Mouse (Mus musculus) lung, embryonic 14.5 days (tissue): ENCODE measurements around the gene Ptger3. TPM values are rescaled to one million over a fixed set of nuclear protein-coding genes. Genes with fewer than 3 reads are reported as not detected.

ENCODE experiments used
- ATAC-seq: fragments of 200-750 bp; cut with Nextera tagmentation; 2 replicates; pipeline ENCODE4 v1.8.0; 2017; ENCODE audit warnings: mild to moderate bottlenecking, moderate TSS enrichment, moderate library complexity; ENCODE audit not compliant: insufficient read depth
- DNase-seq: peaks from one replicate; pipeline ENCODE4 v3.0.0-alpha.2; 2015
- H3K27ac ChIP-seq: fragments of 300-500 bp; sonication (generic); 2 replicates; pipeline ENCODE4 v1.5.1; 2014; ENCODE audit warnings: low read depth, mild to moderate bottlenecking, moderate library complexity
- H3K27me3 ChIP-seq: fragments of 300-500 bp; sonication (generic); 2 replicates; pipeline ENCODE4 v1.6.1; 2014; ENCODE audit warnings: low read length, control low read depth; ENCODE audit not compliant: insufficient read depth
- H3K36me3 ChIP-seq: fragments of 300-500 bp; sonication (generic); 2 replicates; pipeline ENCODE4 v1.6.1; 2014; ENCODE audit warnings: control low read depth; ENCODE audit not compliant: insufficient read depth
- H3K4me1 ChIP-seq: fragments of 300-500 bp; sonication (generic); 2 replicates; pipeline ENCODE4 v1.6.1; 2014; ENCODE audit warnings: antibody characterized with exemption, control low read depth; ENCODE audit not compliant: insufficient read depth
- H3K4me2 ChIP-seq: fragments of 300-500 bp; sonication (generic); 2 replicates; pipeline ENCODE4 v1.6.1; 2014; ENCODE audit warnings: mild to moderate bottlenecking
- H3K4me3 ChIP-seq: fragments of 300-500 bp; sonication (generic); 2 replicates; pipeline ENCODE4 v1.5.1; 2014; ENCODE audit warnings: low read depth, low read length
- H3K9ac ChIP-seq: fragments of 300-500 bp; sonication (generic); 2 replicates; pipeline ENCODE4 v1.6.1; 2014
- H3K9me3 ChIP-seq: fragments of 300-500 bp; sonication (generic); 2 replicates; pipeline ENCODE4 v1.6.1; 2016; ENCODE audit warnings: low read depth, low read length, control low read depth
- CTCF ChIP-seq: IDR thresholded peaks from 2 replicates; pipeline ENCODE4 v1.5.1; 2016; ENCODE audit warnings: antibody characterized with exemption, low read depth
- whole genome bisulfite sequencing: fragments of 180-500 bp; shearing (Covaris S2); extraction: QIAGEN DNeasy Blood & Tissue Kit; methylation state at CpG from one replicate; pipeline ENCODE4 v1.1.7; 2014; 5-methylcytosine and 5-hydroxymethylcytosine counted together
- polyA plus RNA-seq: library from polyadenylated mRNA; unstranded; fragments of >200 nt; fragmentation: Nextera tagmentation; extraction: Ambion mirVana; gene quantifications from 2 replicates; pipeline ENCODE4 v1.2.1, GENCODE M21; 2014

The Ptger3 gene
- polyA plus RNA-seq, 1 experiment from 2014 or later, result 9.6 TPM

GRCm38 (mm10) chr3:157630671-157631070, 64.0 kb downstream of the Ptger3 start:
- no peaks in the 10 kb centered on the region for H3K4me1 ChIP-seq
- no peak overlapping the region for H3K27ac ChIP-seq
- H3K9ac ChIP-seq, result no peak overlapping the region
- no peak for ATAC-seq
- no peak for DNase-seq
- no peaks in the 10 kb centered on the region for H3K36me3 ChIP-seq
- TF ChIP-seq CTCF, result no peak
- H3K27me3 ChIP-seq, result no peaks in the 10 kb centered on the region
- no peak overlapping the region for H3K4me2 ChIP-seq
- no peak overlapping the region for H3K4me3 ChIP-seq
- 25% methylated on average over 5 of the region's 5 CpGs for WGBS
- H3K9me3 ChIP-seq, result no peaks in the 10 kb centered on the region

GRCm38 (mm10) chr3:157631383-157631782, 64.7 kb downstream of the Ptger3 start:
- H3K9me3 ChIP-seq, result no peaks in the 10 kb centered on the region
- ATAC-seq (no peak), DNase-seq (no peak)
- no peak overlapping the region for H3K9ac ChIP-seq
- no peaks in the 10 kb centered on the region for H3K4me1 ChIP-seq
- no peak overlapping the region for H3K4me3 ChIP-seq
- no peak for TF ChIP-seq CTCF
- H3K27ac ChIP-seq, result no peak overlapping the region
- H3K27me3 ChIP-seq, result no peaks in the 10 kb centered on the region
- no peaks in the 10 kb centered on the region for H3K36me3 ChIP-seq
- WGBS, result 21% methylated on average over 2 of the region's 2 CpGs
- no peak overlapping the region for H3K4me2 ChIP-seq

- no peak overlapping the region for H3K9ac ChIP-seq
- no peak overlapping the region for H3K4me3 ChIP-seq
- ATAC-seq, result no peak
- no peaks in the 10 kb centered on the region for H3K9me3 ChIP-seq
- no peaks in the 10 kb centered on the region for H3K4me1 ChIP-seq
- 69% methylated on average over 3 of the region's 3 CpGs for WGBS
- no peaks in the 10 kb centered on the region for H3K36me3 ChIP-seq
- no peak overlapping the region for H3K4me2 ChIP-seq
- no peaks in the 10 kb centered on the region for H3K27me3 ChIP-seq
- no peak for DNase-seq
- no peak overlapping the region for H3K27ac ChIP-seq
- TF ChIP-seq CTCF, result no peak
Observed at GRCm38 (mm10) chr3:157634431-157634830, 67.7 kb downstream of the Ptger3 start.

GRCm38 (mm10) chr3:157635713-157636112, 69.0 kb downstream of the Ptger3 start:
- Histone ChIP-seq H3K9ac (no peak overlapping the region), H3K27ac (no peak overlapping the region), H3K4me3 (no peak overlapping the region), H3K27me3 (no peaks in the 10 kb centered on the region), H3K4me2 (no peak overlapping the region), H3K36me3 (no peaks in the 10 kb centered on the region), H3K4me1 (no peaks in the 10 kb centered on the region), H3K9me3 (no peaks in the 10 kb centered on the region)
- 67% methylated on average over 4 of the region's 4 CpGs for WGBS
- TF ChIP-seq CTCF, result no peak
- no peak for DNase-seq
- ATAC-seq, result no peak

GRCm38 (mm10) chr3:157636887-157637286, 70.2 kb downstream of the Ptger3 start:
- Histone ChIP-seq H3K4me2 (no peak overlapping the region), H3K27ac (no peak overlapping the region), H3K36me3 (no peaks in the 10 kb centered on the region), H3K4me1 (no peaks in the 10 kb centered on the region), H3K4me3 (no peak overlapping the region), H3K27me3 (no peaks in the 10 kb centered on the region), H3K9me3 (no peaks in the 10 kb centered on the region), H3K9ac (no peak overlapping the region)
- ATAC-seq (no peak), DNase-seq (no peak)
- no peak for TF ChIP-seq CTCF

GRCm38 (mm10) chr3:157637341-157637740, 70.6 kb downstream of the Ptger3 start:
- H3K27ac ChIP-seq, result no peak overlapping the region
- 46% methylated on average over 2 of the region's 2 CpGs for WGBS
- H3K4me2 ChIP-seq, result no peak overlapping the region
- no peak overlapping the region for H3K9ac ChIP-seq
- no peak for TF ChIP-seq CTCF
- no peak overlapping the region for H3K4me3 ChIP-seq
- H3K27me3 ChIP-seq, result no peaks in the 10 kb centered on the region
- no peak for ATAC-seq
- no peaks in the 10 kb centered on the region for H3K4me1 ChIP-seq
- H3K36me3 ChIP-seq, result no peaks in the 10 kb centered on the region
- no peak for DNase-seq
- H3K9me3 ChIP-seq, result no peaks in the 10 kb centered on the region

- 67% methylated on average over 4 of the region's 4 CpGs for WGBS
- Histone ChIP-seq H3K4me3 (no peak overlapping the region), H3K4me1 (no peaks in the 10 kb centered on the region), H3K9ac (no peak overlapping the region), H3K36me3 (no peaks in the 10 kb centered on the region), H3K27ac (no peak overlapping the region), H3K27me3 (no peaks in the 10 kb centered on the region), H3K9me3 (no peaks in the 10 kb centered on the region), H3K4me2 (no peak overlapping the region)
- ATAC-seq, result no peak
- no peak for DNase-seq
- no peak for TF ChIP-seq CTCF
Observed at GRCm38 (mm10) chr3:157641634-157642033, 74.9 kb downstream of the Ptger3 start.

- Histone ChIP-seq H3K9ac (no peak overlapping the region), H3K27me3 (no peaks in the 10 kb centered on the region), H3K4me1 (no peaks in the 10 kb centered on the region), H3K9me3 (no peaks in the 10 kb centered on the region), H3K4me2 (no peak overlapping the region), H3K27ac (no peak overlapping the region), H3K36me3 (no peaks in the 10 kb centered on the region), H3K4me3 (no peak overlapping the region)
- WGBS, result 70% methylated on average over 7 of the region's 7 CpGs
- DNase-seq, result no peak
- TF ChIP-seq CTCF, result no peak
- no peak for ATAC-seq
Observed at GRCm38 (mm10) chr3:157661622-157662021, 94.9 kb downstream of the Ptger3 start.
